Mouse (Mus musculus): ENCODE measurements at regions not wholly inside any gene's neighbourhood (a gene's known extent, or its start where the extent isn't known, plus 50 kb on each side); places are given as distances from the start of the nearest gene placed in this dataset.
A peak's percentile ranks its signal among the peaks of the same experiment; 100 is the strongest.

DNA sequence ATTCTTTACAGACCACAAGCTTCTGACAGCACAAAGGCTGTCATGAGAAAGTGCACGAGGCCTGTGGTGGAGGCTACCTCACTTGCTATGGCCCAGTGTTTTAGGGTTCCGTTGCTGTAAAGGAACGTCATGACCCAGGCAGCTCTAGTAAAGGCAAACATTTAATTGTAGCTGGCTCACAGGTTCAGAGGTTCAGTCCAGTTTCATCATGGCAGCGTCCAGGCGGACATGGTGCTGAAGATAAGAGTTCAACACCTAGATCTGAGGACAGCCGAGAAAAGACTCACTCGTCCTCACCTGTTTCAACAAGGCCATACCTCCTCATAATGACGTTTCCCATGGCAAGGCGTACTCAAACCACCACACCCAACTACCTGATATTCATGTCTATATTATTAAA, 132.7 kb upstream of the Foxn2 start:
- DNase-seq = no peak

- no peak for DNase-seq
Observed at GRCm38 (mm10) chr17:88312876-88313275, 127.6 kb upstream of the Foxn2 start.

GRCm38 (mm10) chr17:88316213-88316967, 124.1 kb upstream of the Foxn2 start:
- no peak for DNase-seq

GRCm38 (mm10) chr17:88317311-88317710, 123.2 kb upstream of the Foxn2 start:
- no peak for DNase-seq

DNA sequence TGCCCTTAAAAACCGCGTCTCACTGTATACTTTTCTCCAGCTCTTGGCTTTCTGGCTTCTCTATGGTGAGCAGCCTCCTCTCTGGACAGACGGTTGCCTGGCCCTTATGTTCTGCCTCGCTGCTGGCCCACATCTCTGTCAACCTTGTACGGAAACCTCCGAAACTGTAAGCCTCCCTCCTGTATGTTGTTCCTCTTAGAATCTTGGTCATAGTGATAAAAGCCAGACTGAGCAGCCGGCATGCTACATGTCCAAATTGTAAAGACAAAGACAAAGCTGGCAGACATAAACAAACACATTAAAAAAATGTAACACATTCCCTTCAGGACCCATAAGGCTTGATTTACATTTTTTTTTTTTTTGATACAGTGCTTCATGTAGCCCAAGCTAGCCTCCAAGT, 122.7 kb upstream of the Foxn2 start:
- DNase-seq = no peak

GRCm38 (mm10) chr17:88318207-88318791, 122.2 kb upstream of the Foxn2 start:
- DNase-seq = no peak

DNA sequence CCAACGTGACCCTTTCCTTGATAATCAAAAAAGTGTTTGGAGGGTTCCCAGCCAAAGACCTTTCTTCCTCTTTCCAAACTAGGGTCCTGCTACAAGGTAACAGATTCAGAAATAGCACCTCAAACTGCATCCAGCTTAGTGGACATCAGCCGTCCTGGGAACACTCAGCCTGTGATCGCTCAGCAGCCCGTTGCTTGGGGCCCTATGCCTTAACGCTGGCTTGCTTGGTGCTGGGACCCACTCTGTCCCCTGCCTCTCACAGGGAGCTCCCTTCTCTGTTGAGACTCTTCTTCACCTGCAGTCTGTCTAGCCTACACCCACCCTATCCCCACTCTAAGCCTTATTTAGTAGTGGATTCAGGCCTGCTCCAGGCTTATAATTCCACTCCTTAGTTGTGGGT, 121.6 kb upstream of the Foxn2 start:
- no peak for DNase-seq

DNA sequence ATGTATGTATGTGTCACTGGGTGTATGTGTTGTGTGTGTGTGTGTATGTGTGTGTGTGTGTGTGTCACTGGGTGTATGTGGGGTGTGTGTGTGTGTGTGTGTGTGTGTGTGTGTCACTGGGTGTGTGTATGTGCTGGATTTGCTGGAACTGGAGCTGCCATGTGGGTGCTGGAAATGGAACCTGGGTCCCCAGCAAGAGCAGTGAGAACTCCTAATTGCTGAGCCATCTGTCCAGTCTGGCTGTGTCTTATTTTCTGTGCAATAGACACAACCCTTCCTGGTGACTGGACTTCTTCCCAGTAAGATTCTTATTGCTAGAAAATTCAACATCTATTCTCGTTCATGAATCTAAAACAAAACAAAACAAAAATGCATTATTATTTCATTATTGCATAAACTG, 119.8 kb upstream of the Foxn2 start:
- DNase-seq = peak; percentile 59

DNA sequence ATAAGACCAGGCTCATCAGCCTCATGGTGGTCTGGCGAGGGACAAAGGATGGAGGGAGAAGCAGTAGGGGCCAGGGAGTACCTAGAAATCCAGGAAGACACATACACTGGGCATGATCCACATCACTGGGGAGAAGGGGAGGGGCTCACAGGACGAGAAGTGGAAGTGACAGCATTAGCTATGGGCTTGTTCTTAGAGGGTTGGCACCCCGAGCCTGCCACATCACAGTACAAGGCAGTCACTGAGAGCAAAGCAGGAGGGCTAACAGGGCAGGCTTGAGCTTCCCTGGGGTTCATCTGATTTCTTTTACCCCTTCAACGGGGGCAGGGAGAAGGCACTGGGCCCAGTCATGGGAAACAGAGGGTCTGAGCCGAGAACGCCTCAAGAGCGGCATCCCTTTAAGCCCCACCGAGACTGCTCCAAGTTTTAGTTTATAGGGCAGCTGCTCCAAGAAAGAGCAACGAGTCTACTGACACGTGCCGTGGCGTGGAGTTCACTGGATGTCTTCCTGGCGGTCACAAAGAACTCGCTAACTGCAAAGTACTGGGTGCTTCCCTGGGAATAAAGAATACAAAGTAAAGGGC, 115.1 kb upstream of the Foxn2 start:
- no peak for DNase-seq

- no peak for DNase-seq
Observed at GRCm38 (mm10) chr17:88325910-88326739, 114.4 kb upstream of the Foxn2 start.

- no peak for DNase-seq
Observed at GRCm38 (mm10) chr17:88326740-88327123, 113.8 kb upstream of the Foxn2 start.

DNA sequence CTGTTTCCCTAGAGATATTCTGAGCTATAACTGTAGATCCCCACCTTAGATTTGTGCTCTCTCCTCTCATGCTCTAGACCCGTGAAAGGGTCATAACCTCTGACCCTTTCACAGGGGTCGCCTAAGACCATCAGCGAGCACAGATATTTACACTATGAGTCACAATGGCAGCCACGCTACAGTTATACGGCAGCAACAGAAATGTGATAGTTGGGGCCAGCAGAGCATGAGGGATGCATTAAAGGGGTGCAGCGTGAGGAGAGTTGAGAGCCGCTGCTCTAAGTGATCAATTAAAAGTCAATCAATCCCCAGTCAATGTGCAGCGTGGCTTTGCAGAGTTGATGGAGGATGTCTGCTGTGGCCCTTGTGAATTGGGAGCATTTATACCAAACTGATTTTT, 112.7 kb upstream of the Foxn2 start:
- DNase-seq = no peak

DNA sequence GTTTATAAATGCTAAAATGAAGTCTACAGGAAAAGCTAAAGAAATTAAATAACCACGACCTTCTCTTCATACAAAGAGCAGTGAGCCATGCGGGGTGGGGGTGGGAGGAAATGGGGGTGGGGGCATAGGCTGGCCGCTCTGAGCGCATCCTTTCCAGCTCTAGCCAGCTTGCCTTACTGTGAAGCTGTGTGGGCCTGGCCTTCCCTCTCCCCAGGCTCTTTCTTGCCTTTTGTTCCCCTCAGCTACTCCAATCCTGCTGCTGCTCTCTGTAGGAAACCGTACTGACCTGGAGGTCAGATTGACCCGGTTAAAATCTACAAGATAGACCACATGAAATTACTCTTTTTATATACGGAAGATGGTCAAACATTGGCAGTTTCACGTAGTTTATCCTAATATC, 111.7 kb upstream of the Foxn2 start:
- DNase-seq = no peak

DNA sequence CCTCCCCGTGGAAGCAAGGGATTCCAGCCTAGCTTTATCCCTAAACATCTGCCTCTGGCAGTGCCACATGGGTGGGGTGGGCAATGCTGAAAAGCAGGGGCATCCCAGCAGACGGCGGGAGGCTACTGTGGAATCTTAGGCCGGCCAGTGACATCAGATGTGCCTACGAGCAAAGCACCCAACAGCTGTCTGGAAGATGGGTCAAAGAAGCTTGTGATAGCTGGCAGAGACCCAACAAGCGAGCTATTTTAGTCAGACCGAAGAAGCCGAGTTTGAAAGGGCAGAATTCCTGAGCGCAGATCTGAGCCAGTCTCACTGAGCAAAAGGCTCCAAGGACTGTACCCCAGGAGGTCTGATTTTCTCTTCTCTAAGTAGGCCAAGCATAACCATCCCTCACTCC, 110.8 kb upstream of the Foxn2 start:
- peak; percentile 70 for DNase-seq

DNA sequence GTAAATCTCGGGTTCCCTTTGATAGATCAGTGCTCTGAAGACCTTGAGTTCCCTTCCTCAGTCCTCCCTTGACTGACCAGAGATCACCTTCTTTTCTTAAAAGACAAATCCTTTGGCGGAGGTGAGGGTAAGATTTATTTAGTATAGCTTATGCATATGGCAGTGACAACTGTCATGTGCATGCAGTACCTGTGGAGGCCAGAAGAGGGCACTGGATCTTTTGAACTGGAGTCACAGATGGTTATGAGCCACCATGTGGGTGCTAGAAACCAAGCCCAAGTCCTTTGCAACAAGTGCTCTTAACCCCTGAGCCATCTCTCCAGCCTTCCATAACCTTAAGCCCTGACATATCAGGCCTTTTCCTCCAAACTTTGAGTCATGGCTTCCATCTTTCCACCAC, 110.4 kb upstream of the Foxn2 start:
- DNase-seq = no peak

GRCm38 (mm10) chr17:88333816-88334215, 106.7 kb upstream of the Foxn2 start:
- no peak for DNase-seq

DNA sequence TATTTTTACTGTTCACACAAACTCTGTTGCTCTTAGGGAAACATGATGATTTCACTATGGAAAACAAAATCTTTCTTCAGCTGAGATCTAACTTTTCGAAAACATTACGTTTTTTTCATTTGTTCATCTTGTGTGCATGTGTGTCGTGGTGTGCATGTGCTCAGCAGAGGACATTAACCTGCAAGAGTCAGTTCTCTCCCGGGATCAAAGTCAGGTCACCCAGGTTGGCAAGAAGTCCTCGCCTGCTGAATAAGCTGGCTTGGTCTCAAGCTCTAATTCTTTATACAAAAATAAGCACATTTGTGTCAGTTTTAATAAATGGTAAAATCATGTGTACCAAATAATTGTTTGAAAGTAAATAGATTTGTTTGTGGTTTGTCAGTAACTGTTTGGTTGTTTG, 105.2 kb upstream of the Foxn2 start:
- no peak for DNase-seq

DNA sequence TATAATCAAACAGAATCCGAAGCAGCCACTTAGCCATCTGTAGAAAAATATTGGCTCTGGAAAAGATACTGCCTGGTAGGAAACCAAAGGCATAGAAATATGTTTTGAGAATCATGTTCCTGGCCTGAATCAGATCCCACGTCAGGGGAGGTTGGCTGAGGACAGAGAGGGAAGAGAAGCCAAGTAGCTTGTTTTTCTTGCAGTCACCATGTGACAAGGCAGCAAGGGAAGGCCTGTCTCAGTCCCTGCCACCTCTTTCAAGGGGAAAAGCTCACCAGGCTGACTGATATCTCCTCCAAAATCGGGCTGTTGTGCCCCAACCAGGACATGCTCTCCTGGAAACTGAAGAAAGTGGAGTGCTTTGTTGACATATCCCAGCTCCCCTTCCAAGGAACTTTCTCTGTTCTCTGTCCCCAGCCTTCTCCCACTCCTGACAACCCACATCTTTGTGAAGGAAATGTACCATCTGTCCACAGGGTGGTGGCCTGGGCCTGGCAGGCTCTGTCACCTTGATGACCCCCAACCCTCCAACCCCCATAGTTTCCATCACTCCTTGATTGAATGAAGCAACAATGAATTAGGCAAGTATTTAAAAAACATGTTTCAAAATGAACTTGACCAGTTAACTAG, 104.3 kb upstream of the Foxn2 start:
- peak; percentile 86 for DNase-seq

GRCm38 (mm10) chr17:88337649-88338404, 102.7 kb upstream of the Foxn2 start:
- DNase-seq = no peak

GRCm38 (mm10) chr17:88341141-88341540, 99.4 kb upstream of the Foxn2 start:
- DNase-seq = peak; percentile 68

GRCm38 (mm10) chr17:88341599-88341998, 98.9 kb upstream of the Foxn2 start:
- no peak for DNase-seq

DNA sequence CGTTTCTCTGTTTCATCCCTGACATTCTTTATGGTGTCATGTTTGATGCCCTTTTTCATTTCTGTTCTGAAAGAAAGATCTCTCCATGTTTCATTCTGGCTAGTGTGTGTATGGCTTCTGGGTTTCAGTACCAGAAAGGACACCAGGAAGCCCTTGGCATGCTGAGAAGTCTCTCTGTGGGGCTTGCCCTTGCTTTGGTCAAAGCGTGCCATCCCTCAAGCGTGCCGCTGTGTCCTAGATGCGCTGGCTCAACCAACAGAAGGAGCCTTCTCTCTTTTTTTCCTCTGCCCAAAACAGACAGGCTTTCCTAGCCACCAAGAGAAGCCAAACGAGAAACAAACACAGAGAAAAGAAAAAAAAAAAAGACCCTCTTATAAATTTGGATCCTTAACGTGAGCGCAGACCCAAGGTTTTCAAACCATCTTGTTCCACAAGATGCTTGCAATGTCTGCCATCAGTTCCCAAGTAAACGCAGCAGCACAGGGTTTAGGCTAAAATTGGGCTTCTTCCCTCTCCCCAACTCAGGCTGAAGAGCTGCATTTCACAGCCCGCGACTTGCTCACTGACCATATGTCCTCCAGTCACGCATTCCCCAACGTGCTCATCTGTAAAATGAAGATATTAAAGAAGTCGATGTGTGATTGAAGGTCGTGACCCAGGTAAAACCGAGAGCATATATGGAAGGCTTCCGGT, 97.3 kb upstream of the Foxn2 start:
- DNase-seq = no peak

Data from cerebellum, adult 9-10 months (tissue).